Mouse (Mus musculus) ovary, postnatal 10 days (tissue): Measurements from ENCODE around the gene Ambra1.

Source experiments
- DNase-seq: peaks from one replicate; pipeline ENCODE4 v3.0.0; 2022; ENCODE audit warnings: low spot score

The Ambra1 gene

GRCm38 (mm10) chr2:91960459-91960858, 230.5 kb downstream of the Ambra1 start:
- DNase-seq = no peak

- DNase-seq = no peak
Measured at GRCm38 (mm10) chr2:91961901-91962761, 232.2 kb downstream of the Ambra1 start.

DNA sequence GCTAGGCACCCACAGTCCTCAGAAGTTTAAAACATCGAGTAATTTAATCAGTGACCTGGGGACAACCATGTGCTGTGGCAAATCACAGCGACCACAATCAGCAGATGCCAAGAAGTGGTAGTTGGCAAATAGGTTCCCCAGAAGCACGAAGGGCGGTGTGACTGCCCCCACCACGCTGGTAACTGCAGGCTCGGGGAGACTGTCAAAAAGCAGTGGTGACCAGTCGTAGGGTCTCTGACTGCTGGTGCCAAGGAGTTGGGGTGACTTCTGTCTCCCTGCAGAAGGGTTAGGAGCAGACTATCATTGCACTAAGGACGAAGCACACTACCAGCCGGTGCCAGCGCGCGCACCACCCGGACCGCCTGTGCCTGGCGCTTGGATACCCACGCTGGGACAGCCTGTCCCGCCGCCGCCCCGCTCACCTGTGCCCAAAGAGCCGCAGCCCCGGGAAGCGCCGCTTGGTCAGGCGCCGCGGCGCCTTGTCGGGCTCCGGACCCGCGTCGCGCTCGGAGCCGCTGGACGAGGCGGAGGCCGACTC, 233.0 kb downstream of the Ambra1 start:
- DNase-seq = no peak

DNA sequence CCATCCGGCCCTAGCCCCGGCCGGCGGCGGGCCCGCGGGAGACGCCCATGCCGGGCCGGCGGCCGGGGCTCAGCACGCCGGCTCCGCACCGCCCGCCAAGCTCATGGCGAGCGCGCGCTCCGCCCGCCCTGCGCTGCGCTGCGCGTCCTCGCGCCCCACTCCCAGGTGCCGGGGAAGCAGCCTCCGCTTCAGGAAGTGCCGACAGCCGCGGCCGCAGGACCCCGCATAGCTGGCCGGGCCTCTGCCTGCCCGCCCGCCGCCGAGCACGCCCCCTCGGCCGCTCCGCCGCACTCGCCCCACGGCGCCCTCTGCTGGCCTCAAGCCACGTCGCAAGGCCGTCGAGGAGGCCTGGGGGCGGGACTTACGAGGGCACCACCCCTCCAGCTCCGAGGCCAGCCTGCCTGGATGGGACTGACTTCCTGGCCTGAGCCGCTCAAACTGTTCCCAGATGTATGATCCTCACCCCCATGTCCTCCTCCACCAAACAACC, 233.6 kb downstream of the Ambra1 start:
- DNase-seq = peak; percentile 98

DNA sequence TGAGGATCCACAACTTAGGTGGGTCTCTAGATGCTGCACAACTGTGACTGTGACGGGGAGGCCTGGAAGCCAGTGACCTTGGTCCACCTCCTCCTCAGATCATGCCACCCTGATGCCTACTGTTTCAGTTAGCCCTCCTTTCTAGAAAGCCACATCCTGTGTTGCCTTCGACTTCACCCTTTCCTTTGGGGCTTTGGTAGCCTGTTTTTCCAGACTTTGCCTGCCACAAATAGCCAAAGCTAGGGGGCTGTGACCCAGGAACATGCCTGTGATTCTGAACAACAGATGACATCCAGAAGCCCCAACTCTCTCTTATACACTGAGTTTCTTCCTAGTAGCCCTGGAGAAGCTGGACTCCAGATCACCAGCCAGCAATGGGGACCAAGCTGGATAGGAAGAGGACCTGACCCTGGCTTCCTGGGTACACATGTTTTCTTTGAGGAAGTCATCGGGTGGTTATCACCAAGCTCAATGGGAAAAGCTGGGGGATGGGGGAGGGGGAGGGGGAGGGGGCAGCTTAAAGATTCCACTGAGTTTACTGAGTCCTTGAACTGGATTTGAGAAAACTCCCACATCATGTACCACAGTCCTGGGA, 234.8 kb downstream of the Ambra1 start:
- no peak for DNase-seq

DNA sequence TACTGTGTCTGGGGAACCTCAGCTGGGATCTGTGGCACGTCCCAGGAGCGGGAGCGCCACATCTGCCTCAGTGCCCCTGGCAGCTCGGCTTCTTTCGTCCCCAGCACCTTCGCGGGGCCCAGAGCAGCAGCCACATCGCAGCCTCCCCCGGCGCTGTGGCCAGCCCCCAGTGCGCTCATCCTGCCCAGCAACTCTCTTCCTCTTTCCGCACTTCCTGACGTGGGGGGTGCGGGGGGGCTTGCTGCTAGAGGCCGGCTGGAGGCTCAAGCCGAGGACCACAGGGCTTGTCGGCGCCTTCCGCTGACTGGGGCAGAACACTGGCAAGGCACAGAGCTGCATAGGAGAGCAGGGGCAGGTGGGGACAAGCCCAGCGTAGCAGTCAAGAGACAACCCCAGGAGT, 235.5 kb downstream of the Ambra1 start:
- DNase-seq = no peak

GRCm38 (mm10) chr2:91966367-91966766, 236.4 kb downstream of the Ambra1 start:
- no peak for DNase-seq

GRCm38 (mm10) chr2:91967962-91968361, 238.0 kb downstream of the Ambra1 start:
- no peak for DNase-seq
